Mouse (Mus musculus) thymus, postnatal 4 days (tissue): Measurements from ENCODE around the gene Apoh.

ENCODE experiments used
- DNase-seq: peaks from one replicate; pipeline ENCODE4 v3.0.0; 2021

Apoh gene

GRCm38 (mm10) chr11:108333583-108334379, 9.4 kb upstream of the Apoh start:
- no peak for DNase-seq

- DNase-seq = no peak
Observed at GRCm38 (mm10) chr11:108334658-108335057, 8.5 kb upstream of the Apoh start.

GRCm38 (mm10) chr11:108335536-108335935, 7.6 kb upstream of the Apoh start:
- no peak for DNase-seq

- DNase-seq = no peak
Observed at GRCm38 (mm10) chr11:108336445-108336844, 6.7 kb upstream of the Apoh start.

GRCm38 (mm10) chr11:108340293-108340692, 2.9 kb upstream of the Apoh start:
- DNase-seq = no peak

GRCm38 (mm10) chr11:108341783-108342182, 1.4 kb upstream of the Apoh start:
- DNase-seq = no peak

- DNase-seq = peak; percentile 97
Observed at GRCm38 (mm10) chr11:108343789-108344462, 772 bp downstream of the Apoh start, which contains the start of gene Prkca. Prkca (minus strand) TSS chr11:108343928.

- DNase-seq = no peak
Observed at GRCm38 (mm10) chr11:108344759-108345158, 1.6 kb downstream of the Apoh start.

GRCm38 (mm10) chr11:108345321-108345720, 2.2 kb downstream of the Apoh start:
- DNase-seq = no peak

GRCm38 (mm10) chr11:108350799-108351198, 7.6 kb downstream of the Apoh start:
- DNase-seq = no peak

GRCm38 (mm10) chr11:108352842-108353388, 9.8 kb downstream of the Apoh start:
- no peak for DNase-seq

- DNase-seq = no peak
Observed at GRCm38 (mm10) chr11:108356020-108356419, 12.9 kb downstream of the Apoh start.

- no peak for DNase-seq
Observed at GRCm38 (mm10) chr11:108358911-108359310, 15.8 kb downstream of the Apoh start.

- no peak for DNase-seq
Observed at GRCm38 (mm10) chr11:108360983-108361382, 17.8 kb downstream of the Apoh start.

GRCm38 (mm10) chr11:108362965-108363364, 19.8 kb downstream of the Apoh start:
- no peak for DNase-seq

- no peak for DNase-seq
Observed at GRCm38 (mm10) chr11:108363991-108364390, 20.8 kb downstream of the Apoh start.

GRCm38 (mm10) chr11:108364945-108365589, 21.9 kb downstream of the Apoh start:
- DNase-seq = no peak

- DNase-seq = no peak
Observed at GRCm38 (mm10) chr11:108365600-108365999, 22.4 kb downstream of the Apoh start.

- DNase-seq = no peak
Observed at GRCm38 (mm10) chr11:108367046-108367445, 23.9 kb downstream of the Apoh start.

- DNase-seq = no peak
Observed at GRCm38 (mm10) chr11:108376815-108377214, 33.7 kb downstream of the Apoh start.

GRCm38 (mm10) chr11:108377680-108378362, 34.7 kb downstream of the Apoh start:
- peak; percentile 87 for DNase-seq

- DNase-seq = no peak
Observed at GRCm38 (mm10) chr11:108378363-108378751, 35.2 kb downstream of the Apoh start.

- no peak for DNase-seq
Observed at GRCm38 (mm10) chr11:108382664-108383063, 39.5 kb downstream of the Apoh start.
